Mouse (Mus musculus) megakaryocyte progenitor cell, adult 5-6 weeks (primary cell): ENCODE results near the gene Txlnb. TPM values are rescaled to one million over a fixed set of nuclear protein-coding genes. Genes with fewer than 3 reads are reported as not detected.
"Not testable (repeated sequence)": the region's sequence is repeated elsewhere in the genome, so short reads cannot be mapped to it uniquely, and the experiment has no call there.

Experiments used
- ATAC-seq: replicated peaks from 2 replicates; pipeline ENCODE4 v1.8.0; 2016; ENCODE audit warnings: mild to moderate bottlenecking, moderate TSS enrichment, inconsistent platforms; ENCODE audit not compliant: poor library complexity
- total RNA-seq, 2 experiments: library from RNA; stranded (forward) in 1 of 2; stranded (reverse) in 1 of 2; fragments of 157-497, 149-512 nt in 1 of 2; fragments of 200-1000 nt in 1 of 2; gene quantifications; 2 replicates each; pipeline versions ENCODE4 v1.2.3 to v1.2.4; 2015 to 2017

Gene Txlnb
- total RNA-seq (2015) (0.32 and 0.44 TPM in 2 replicates), total RNA-seq (2017) (0.37 and 0.64 TPM in 2 replicates)

GRCm38 (mm10) chr10:17795767-17796631, at the start of gene Txlnb:
Gene Txlnb, plus strand, starts transcription at chr10:17796226.
- peak; percentile 96 for ATAC-seq

- no peak for ATAC-seq
Measured at GRCm38 (mm10) chr10:17752478-17752877, 43.5 kb upstream of the Txlnb start.

GRCm38 (mm10) chr10:17759772-17760171, 36.3 kb upstream of the Txlnb start:
- ATAC-seq: no peak

- peak; percentile 60 for ATAC-seq
Measured at GRCm38 (mm10) chr10:17760750-17761613, 35.0 kb upstream of the Txlnb start.

GRCm38 (mm10) chr10:17761652-17762051, 34.4 kb upstream of the Txlnb start:
- ATAC-seq: peak; percentile 44; the same call in 1 of the 2 replicates

GRCm38 (mm10) chr10:17762946-17763345, 33.1 kb upstream of the Txlnb start:
- ATAC-seq: no peak

GRCm38 (mm10) chr10:17769856-17770255, 26.2 kb upstream of the Txlnb start:
- ATAC-seq: no peak

- peak; percentile 89 for ATAC-seq
Measured at GRCm38 (mm10) chr10:17772364-17772763, 23.7 kb upstream of the Txlnb start.

- no peak for ATAC-seq
Measured at GRCm38 (mm10) chr10:17774366-17774765, 21.7 kb upstream of the Txlnb start.

- ATAC-seq: peak; percentile 72
Measured at GRCm38 (mm10) chr10:17775079-17775478, 20.9 kb upstream of the Txlnb start.

GRCm38 (mm10) chr10:17776684-17777083, 19.3 kb upstream of the Txlnb start:
- not testable (repeated sequence) for ATAC-seq

- no peak for ATAC-seq
Measured at GRCm38 (mm10) chr10:17786771-17787170, 9.3 kb upstream of the Txlnb start.

GRCm38 (mm10) chr10:17787938-17788337, 8.1 kb upstream of the Txlnb start:
- ATAC-seq: peak; percentile 50

GRCm38 (mm10) chr10:17788347-17788746, 7.7 kb upstream of the Txlnb start:
- ATAC-seq: peak; percentile 92

GRCm38 (mm10) chr10:17793926-17794325, 2.1 kb upstream of the Txlnb start:
- no peak for ATAC-seq

- ATAC-seq: no peak
Measured at GRCm38 (mm10) chr10:17794443-17794842, 1.6 kb upstream of the Txlnb start.

GRCm38 (mm10) chr10:17795227-17795626, 799 bp upstream of the Txlnb start:
- no peak for ATAC-seq

- no peak for ATAC-seq
Measured at GRCm38 (mm10) chr10:17796846-17797631, 1.0 kb downstream of the Txlnb start.

- ATAC-seq: no peak
Measured at GRCm38 (mm10) chr10:17797681-17798080, 1.7 kb downstream of the Txlnb start.

GRCm38 (mm10) chr10:17801788-17802187, 5.8 kb downstream of the Txlnb start:
- ATAC-seq: no peak

GRCm38 (mm10) chr10:17808526-17808925, 12.5 kb downstream of the Txlnb start:
- ATAC-seq: no peak
